Mouse (Mus musculus): ENCODE data around the gene Ccdc186.

DNA sequence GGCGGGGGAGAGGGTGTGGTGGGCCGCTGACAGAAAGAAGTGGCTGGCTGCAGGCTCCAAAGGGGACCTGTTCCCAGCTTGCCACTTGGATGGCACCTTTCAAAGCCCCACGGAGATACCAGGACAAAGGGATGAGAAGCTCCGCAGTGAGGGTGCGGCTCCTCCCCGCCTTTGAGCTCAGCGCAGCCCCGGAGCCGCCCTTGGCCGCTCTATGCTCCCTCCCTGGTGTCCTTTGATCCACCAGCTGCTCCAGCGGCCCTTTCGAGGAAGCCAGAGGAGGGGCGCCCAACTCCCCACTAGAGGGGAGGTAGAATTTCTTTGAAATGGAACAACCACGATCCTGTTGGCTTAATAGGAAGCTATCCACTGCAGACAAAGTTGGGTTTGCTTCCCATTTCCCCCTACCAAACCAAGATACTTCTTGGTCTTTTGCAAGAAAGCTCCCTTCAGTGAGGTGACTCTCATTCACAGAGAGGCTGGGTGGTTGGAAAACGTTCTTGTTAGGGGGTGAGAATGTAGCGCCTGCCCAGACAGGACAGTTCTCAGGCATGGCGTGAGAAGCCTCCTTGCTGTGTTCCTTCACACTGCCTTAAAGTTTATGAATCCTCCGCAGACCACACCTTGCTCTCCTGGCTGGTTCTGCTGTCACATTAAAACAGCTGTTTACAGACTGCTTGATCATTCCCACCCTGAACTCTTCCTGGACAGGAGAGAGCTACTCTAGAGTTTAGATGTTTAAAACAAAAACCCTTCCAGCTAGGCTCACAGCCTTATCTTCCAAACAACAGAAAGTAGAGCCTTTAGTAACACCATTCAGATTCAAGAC lies 45.9 kb downstream of the Ccdc186 start:
- TF ChIP-seq EP300 (IDR thresholded peaks at IDR 0.05; ENCODE audit: low read depth) (no peak), CTCF (IDR thresholded peaks at IDR 0.05; ENCODE audit: low read depth) (no peak)

All from heart, postnatal 0 days (tissue).